Mouse (Mus musculus): ENCODE measurements around the gene Naa20.

Gene Naa20

DNA sequence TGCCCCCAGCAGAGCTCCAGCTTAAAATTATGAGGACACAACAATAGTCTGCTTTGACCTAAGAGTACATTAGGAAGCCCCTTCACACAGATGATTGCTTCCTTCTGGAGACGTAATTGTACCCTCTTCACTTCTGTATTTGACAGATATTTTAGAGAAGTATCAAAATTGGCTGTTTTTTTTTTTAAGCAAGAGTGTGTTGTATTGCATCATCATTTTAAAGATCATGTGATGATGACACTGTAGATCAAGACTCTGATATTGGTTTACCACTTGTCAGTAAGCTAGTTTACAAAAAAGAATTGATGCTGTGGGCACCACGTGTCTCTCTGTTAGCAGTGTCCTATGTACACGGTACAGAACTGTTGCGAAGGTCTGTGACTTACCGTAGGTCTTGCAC is 50.8 kb downstream of the Naa20 start:
- no peak for DNase-seq (ENCODE audit: low spot score)

DNA sequence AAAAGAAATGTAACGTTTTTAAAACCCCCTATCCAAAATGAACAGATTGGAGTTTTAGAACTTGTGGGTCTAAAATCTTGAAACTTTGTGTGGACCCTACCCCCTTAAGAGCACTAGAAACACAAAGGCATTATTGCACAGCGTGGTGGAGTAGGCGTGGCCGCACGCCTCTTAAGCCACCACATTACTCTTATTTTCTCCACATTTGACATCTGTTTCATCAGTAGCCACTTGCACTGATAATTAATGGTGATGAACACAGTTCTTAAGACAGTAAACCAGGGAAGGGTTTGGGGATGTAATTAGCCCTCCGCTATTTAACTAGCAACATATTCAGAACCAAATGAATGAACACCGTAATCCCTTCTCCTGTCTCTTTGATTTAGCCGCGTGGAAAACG is 53.9 kb downstream of the Naa20 start:
- no peak for DNase-seq (ENCODE audit: low spot score)

DNA sequence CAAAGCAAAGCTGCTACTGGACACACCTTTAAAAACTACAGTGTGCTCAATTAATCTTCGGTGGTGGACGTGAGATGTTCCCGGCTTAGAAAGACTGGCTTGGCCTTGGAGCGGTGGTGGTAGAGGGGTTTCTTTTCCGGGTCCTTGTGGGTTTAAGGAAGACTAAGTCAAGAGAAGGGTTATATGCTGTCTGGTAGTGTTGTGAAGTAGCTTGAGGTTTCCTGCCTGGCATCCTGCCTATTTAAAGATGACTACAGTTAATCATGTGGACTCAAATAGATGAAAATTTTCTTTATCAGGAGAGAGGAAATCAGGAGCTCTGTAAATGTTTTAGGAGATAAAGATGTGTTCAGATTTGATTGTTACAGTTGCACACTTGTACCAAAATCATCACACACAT is 54.4 kb downstream of the Naa20 start:
- no peak for DNase-seq (ENCODE audit: low spot score)

DNA sequence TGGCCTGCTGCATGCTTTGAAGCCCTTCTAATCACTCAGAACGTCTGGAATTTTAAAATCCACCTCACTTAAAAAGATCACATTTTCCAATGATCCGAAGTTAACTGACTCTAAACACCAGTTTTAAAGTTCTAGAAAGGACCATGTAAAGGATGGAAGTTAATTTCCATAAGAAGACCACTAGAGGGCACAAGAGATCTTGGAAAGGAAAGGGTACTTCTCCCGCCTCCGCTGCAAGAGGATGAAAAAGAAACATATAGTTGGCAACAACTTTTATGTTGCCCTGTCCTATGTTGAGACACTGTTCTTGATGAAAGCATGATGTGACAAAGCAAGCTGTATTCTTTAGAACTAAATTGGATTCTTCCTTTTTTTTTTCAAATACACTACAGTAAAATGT is 55.6 kb downstream of the Naa20 start:
- peak; percentile 11 for DNase-seq (ENCODE audit: low spot score)

DNA sequence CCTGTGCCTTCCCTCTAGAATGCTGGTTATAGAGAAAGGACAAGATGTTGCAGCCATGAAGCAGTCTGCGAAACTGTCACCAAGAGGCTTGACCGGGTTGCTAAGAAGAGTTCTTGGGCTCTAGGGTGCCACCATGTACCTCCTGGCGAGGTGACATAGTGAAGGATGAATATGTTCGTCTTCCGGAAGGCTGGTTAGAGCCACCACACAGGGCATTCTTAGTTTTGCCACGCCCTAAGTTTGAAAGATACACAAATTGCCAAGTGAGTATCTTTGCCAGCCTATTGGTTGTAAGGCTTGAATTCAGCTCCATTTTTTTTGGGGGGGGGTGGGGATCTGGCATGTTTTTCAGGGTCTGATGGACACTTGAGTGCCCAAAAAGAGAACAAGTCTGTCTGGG is 56.2 kb downstream of the Naa20 start:
- DNase-seq (ENCODE audit: low spot score), result no peak

DNA sequence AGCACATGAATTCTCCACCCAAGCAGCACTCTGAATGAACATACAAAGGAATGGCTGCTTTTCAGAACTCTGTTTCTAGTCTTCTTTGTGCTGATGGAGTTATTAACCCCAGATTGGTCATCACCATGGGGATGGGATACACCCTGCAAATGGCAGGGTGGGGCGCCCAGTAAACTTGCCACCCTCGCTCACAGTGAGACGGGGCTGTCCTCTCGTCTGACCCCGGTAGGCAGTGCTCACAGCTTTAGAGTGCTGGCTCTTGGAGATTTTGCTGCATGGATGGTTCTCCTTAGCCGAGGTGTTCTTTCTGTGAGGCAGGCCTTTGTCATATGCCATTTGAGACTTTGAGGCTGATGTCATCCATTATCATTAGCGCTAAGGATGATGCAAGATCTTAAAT is 56.7 kb downstream of the Naa20 start:
- DNase-seq (ENCODE audit: low spot score), result no peak

DNA sequence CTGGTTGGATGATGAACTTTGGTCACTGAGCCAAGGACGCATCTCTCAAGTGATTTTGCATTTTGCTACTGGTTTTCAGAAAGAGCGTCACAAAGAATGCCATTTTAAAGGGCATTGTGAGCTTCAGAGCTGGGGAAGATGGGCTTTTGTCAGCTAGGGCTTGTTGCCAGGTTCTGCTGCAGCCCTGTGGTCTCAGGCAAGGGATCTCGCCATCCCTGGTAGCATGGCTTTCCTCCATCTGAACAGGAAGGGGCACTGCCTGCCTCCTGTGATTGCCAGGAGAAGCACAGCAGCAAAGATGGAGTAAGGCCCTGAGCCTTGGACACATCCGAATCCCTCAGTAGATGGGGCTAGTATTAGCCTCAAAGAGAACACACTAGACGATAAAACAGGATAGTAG is 60.0 kb downstream of the Naa20 start:
- DNase-seq (ENCODE audit: low spot score), result no peak
